Mouse (Mus musculus): Measurements from ENCODE around the gene Txndc16.

DNA sequence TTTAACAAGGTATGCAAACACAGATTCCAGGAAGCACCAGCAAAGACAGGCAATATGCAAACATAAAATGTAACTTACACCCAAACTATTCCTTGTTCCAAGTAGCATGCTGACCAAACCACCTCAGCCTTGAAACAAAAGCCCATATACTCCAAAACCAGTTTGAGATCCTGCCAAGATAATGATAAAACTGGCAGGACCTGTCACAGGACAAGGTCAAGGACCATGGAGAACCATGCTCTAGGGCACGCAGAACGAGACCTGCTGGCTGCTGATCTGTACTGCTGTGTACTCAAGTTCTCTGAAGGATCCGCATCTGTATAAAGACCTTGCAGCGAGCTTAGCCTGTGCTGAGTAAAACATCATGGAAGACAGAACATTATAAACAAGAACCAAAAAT is 2.4 kb downstream of the Txndc16 start:
- no peak for TF ChIP-seq MAX (IDR thresholded peaks at IDR 0.05; ENCODE audit: low read length)
- TF ChIP-seq RAD21 (IDR thresholded peaks at IDR 0.05; ENCODE audit: low read depth, low read length), result no peak
- TF ChIP-seq POLR2A (IDR thresholded peaks at IDR 0.05; ENCODE audit: control insufficient read depth in 1 of 2, insufficient read depth in 1 of 2, low read depth in 1 of 2, low read length in 2 of 2, poor library complexity in 1 of 2), result no peak
- TF ChIP-seq TAL1 (IDR thresholded peaks at IDR 0.05; ENCODE audit: low read length), result no peak
- no peak for TF ChIP-seq CTCF (IDR thresholded peaks at IDR 0.05 in 2 of 3, conservative IDR thresholded peaks at IDR 0.05 in 1 of 3; ENCODE audit: control insufficient read depth in 1 of 3, insufficient read depth in 1 of 3, low read depth in 2 of 3, low read length in 3 of 3, poor library complexity in 1 of 3, severe bottlenecking in 1 of 3)
- no peak for TF ChIP-seq USF1 (IDR thresholded peaks at IDR 0.05; ENCODE audit: low read depth, low read length)
